Mouse (Mus musculus) embryonic facial prominence, embryonic 13.5 days (tissue): ENCODE data around the gene Mtus2. TPM values are rescaled to one million over a fixed set of nuclear protein-coding genes. Genes with fewer than 3 reads are reported as not detected.

Experiments
- ATAC-seq: fragments of 200-750 bp; cut with Nextera tagmentation; 2 replicates; pipeline ENCODE4 v1.8.0; 2017; ENCODE audit warnings: low read depth; ENCODE audit not compliant: insufficient number of reproducible peaks, insufficient read depth, low FRiP score, low TSS enrichment
- H3K27ac ChIP-seq: fragments of 300-500 bp; sonication (generic); 2 replicates; pipeline ENCODE4 v1.5.1; 2015; ENCODE audit warnings: moderate library complexity, mild to moderate bottlenecking, inconsistent platforms
- H3K27me3 ChIP-seq: fragments of 300-500 bp; sonication (generic); 2 replicates; pipeline ENCODE4 v1.6.1; 2015; ENCODE audit warnings: mild to moderate bottlenecking, inconsistent platforms
- H3K36me3 ChIP-seq: fragments of 300-500 bp; sonication (generic); 2 replicates; pipeline ENCODE4 v1.6.1; 2015; ENCODE audit warnings: mild to moderate bottlenecking, inconsistent platforms
- H3K4me1 ChIP-seq: fragments of 300-500 bp; sonication (generic); 2 replicates; pipeline ENCODE4 v1.6.1; 2015; ENCODE audit warnings: inconsistent platforms
- H3K4me2 ChIP-seq: fragments of 300-500 bp; sonication (generic); 2 replicates; pipeline ENCODE4 v1.6.1; 2015; ENCODE audit warnings: moderate library complexity, mild to moderate bottlenecking, inconsistent platforms
- H3K4me3 ChIP-seq: fragments of 300-500 bp; sonication (generic); 2 replicates; pipeline ENCODE4 v1.5.1; 2015; ENCODE audit warnings: mild to moderate bottlenecking, inconsistent platforms
- H3K9ac ChIP-seq: fragments of 300-500 bp; sonication (generic); 2 replicates; pipeline ENCODE4 v1.6.1; 2015; ENCODE audit warnings: mild to moderate bottlenecking, inconsistent platforms
- H3K9me3 ChIP-seq: fragments of 300-500 bp; sonication (generic); 2 replicates; pipeline ENCODE4 v1.6.1; 2016; ENCODE audit warnings: inconsistent platforms
- WGBS: fragments of 180-500 bp; shearing (Covaris S2); methylation state at CpG from one replicate; pipeline ENCODE4 v1.1.7; 2015; ENCODE audit warnings: mixed read lengths; 5-methylcytosine and 5-hydroxymethylcytosine counted together
- polyA plus RNA-seq: library from polyadenylated mRNA; unstranded; fragments of >200 nt; fragmentation: Nextera tagmentation; extraction: Ambion mirVana; gene quantifications from 2 replicates; pipeline ENCODE4 v1.2.1, GENCODE M21; 2015

Gene Mtus2
- polyA plus RNA-seq, 1 experiment from 2014 or later = 8.1 TPM

GRCm38 (mm10) chr5:148266841-148267240 is 309.7 kb downstream of the Mtus2 start:
- Histone ChIP-seq H3K27me3 (peaks cover 31% of the 10 kb centered on the region), H3K27ac (no peak overlapping the region), H3K36me3 (no peaks in the 10 kb centered on the region), H3K4me1 (peaks cover 7% of the 10 kb centered on the region), H3K9me3 (0 out of 2 replicates have a peak, but pooled peaks cover 3% of the 10 kb centered on the region), H3K4me2 (no peak overlapping the region), H3K4me3 (no peak overlapping the region), H3K9ac (no peak overlapping the region)
- ATAC-seq = no peak
- 56% methylated on average over 2 of the region's 2 CpGs for WGBS

GRCm38 (mm10) chr5:148267446-148267845 is 310.3 kb downstream of the Mtus2 start:
- WGBS = 64% methylated on average over 4 of the region's 4 CpGs
- H3K4me1 ChIP-seq = peaks cover 7% of the 10 kb centered on the region

GRCm38 (mm10) chr5:148272065-148272464 is 314.9 kb downstream of the Mtus2 start:
- no peak overlapping the region for H3K9ac ChIP-seq
- no peak overlapping the region for H3K4me2 ChIP-seq
- 0 out of 2 replicates have a peak, but pooled peaks cover 4% of the 10 kb centered on the region for H3K27me3 ChIP-seq
- WGBS = 70% methylated on average over 6 of the region's 6 CpGs
- H3K36me3 ChIP-seq = no peaks in the 10 kb centered on the region
- H3K4me1 ChIP-seq = no peaks in the 10 kb centered on the region
- no peak overlapping the region for H3K27ac ChIP-seq
- no peak for ATAC-seq
- no peak overlapping the region for H3K4me3 ChIP-seq
- 0 out of 2 replicates have a peak, but pooled peaks cover 3% of the 10 kb centered on the region for H3K9me3 ChIP-seq

More at GRCm38 (mm10) chr5:148267446-148267845, 310.3 kb downstream of the Mtus2 start:
- H3K27me3 ChIP-seq = peaks cover 31% of the 10 kb centered on the region
- H3K4me3 ChIP-seq = no peak overlapping the region
- no peak overlapping the region for H3K9ac ChIP-seq
- ATAC-seq = no peak
- no peak overlapping the region for H3K4me2 ChIP-seq
- 0 out of 2 replicates have a peak, but pooled peaks cover 3% of the 10 kb centered on the region for H3K9me3 ChIP-seq
- no peak overlapping the region for H3K27ac ChIP-seq
- no peaks in the 10 kb centered on the region for H3K36me3 ChIP-seq

- H3K27ac ChIP-seq = no peak overlapping the region
- H3K9ac ChIP-seq = no peak overlapping the region
These were observed 315.7 kb downstream of the Mtus2 start for GRCm38 (mm10) chr5:148272771-148273170.

DNA sequence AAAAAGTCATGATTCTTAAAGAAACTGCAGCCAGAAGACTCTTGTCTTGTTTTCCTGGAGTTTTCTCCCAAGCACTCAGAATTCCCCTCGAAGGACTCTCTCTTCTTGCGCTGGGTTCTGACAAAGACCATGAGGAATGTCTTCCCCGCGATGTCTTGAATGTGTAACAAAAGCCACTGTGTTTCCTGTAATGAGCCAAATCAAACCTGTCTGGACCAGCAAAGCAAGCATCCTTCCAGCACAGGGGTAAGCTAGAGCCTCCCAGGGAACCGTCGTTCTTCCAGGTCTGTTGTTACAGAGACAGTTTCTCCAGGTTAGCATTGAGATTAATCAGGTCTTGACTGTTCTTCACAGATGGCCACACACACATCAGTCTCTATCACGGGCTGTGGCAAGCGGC is 321.1 kb downstream of the Mtus2 start:
- no peak overlapping the region for H3K4me2 ChIP-seq
- peaks cover 2% of the 10 kb centered on the region; the same call in 1 of the 2 replicates for H3K36me3 ChIP-seq
- no peak for ATAC-seq
- H3K9me3 ChIP-seq = no peaks in the 10 kb centered on the region
- whole genome bisulfite sequencing = 65% methylated on average over 8 of the region's 8 CpGs
- H3K27ac ChIP-seq = no peak overlapping the region
- H3K4me3 ChIP-seq = no peak overlapping the region
- no peaks in the 10 kb centered on the region for H3K27me3 ChIP-seq
- no peaks in the 10 kb centered on the region for H3K4me1 ChIP-seq
- no peak overlapping the region for H3K9ac ChIP-seq

More at GRCm38 (mm10) chr5:148272771-148273170, 315.7 kb downstream of the Mtus2 start:
- 86% methylated on average over 6 of the region's 6 CpGs for WGBS
- Histone ChIP-seq H3K4me1 (no peaks in the 10 kb centered on the region), H3K27me3 (no peaks in the 10 kb centered on the region), H3K4me3 (no peak overlapping the region), H3K4me2 (no peak overlapping the region), H3K9me3 (0 out of 2 replicates have a peak, but pooled peaks cover 3% of the 10 kb centered on the region), H3K36me3 (no peaks in the 10 kb centered on the region)
- no peak for ATAC-seq

DNA sequence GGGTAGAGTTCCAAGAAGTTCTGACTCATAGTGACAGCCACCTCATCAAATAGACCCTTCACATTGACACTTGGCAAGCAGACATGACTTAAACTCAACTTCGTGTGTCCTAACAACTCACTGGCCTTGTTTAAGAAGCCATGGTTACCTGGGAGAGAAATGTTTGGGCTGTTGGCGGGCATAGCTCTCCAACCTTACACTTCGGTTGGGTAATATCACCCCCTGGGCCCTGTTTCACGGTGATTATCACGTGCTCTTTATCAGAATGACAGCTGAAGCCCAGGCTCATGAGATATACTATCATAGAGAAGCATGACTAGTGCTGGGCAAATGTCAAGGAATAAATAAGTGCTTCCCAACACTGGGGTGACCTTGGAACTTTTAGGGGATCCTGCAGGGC is 323.2 kb downstream of the Mtus2 start:
- Histone ChIP-seq H3K9ac (no peak overlapping the region), H3K27me3 (no peaks in the 10 kb centered on the region; the same call in 1 of the 2 replicates), H3K36me3 (peaks cover 2% of the 10 kb centered on the region; the same call in 1 of the 2 replicates), H3K4me2 (no peak overlapping the region), H3K9me3 (no peaks in the 10 kb centered on the region), H3K4me1 (no peaks in the 10 kb centered on the region), H3K4me3 (no peak overlapping the region), H3K27ac (no peak overlapping the region)
- no peak for ATAC-seq
- WGBS = 81% methylated on average over 5 of the region's 5 CpGs

- Histone ChIP-seq H3K27me3 (no peaks in the 10 kb centered on the region; the same call in 1 of the 2 replicates), H3K4me2 (no peak overlapping the region), H3K9ac (no peak overlapping the region), H3K27ac (no peak overlapping the region), H3K36me3 (peaks cover 2% of the 10 kb centered on the region; the same call in 1 of the 2 replicates), H3K4me1 (no peaks in the 10 kb centered on the region), H3K9me3 (no peaks in the 10 kb centered on the region), H3K4me3 (no peak overlapping the region)
- WGBS = 84% methylated on average over 6 of the region's 6 CpGs
- no peak for ATAC-seq
These were observed 325.0 kb downstream of the Mtus2 start for GRCm38 (mm10) chr5:148282093-148282492.

- Histone ChIP-seq H3K27ac (no peak overlapping the region), H3K27me3 (no peaks in the 10 kb centered on the region; the same call in 1 of the 2 replicates), H3K9ac (no peak overlapping the region), H3K4me2 (no peak overlapping the region), H3K4me3 (no peak overlapping the region), H3K9me3 (no peaks in the 10 kb centered on the region), H3K4me1 (no peaks in the 10 kb centered on the region), H3K36me3 (peaks cover 2% of the 10 kb centered on the region; the same call in 1 of the 2 replicates)
- no peak for ATAC-seq
- WGBS = 92% methylated on average over 5 of the region's 5 CpGs
These were observed 325.5 kb downstream of the Mtus2 start for GRCm38 (mm10) chr5:148282631-148283030.

- Histone ChIP-seq H3K4me1 (no peaks in the 10 kb centered on the region), H3K36me3 (peaks cover 2% of the 10 kb centered on the region; the same call in 1 of the 2 replicates), H3K9me3 (no peaks in the 10 kb centered on the region), H3K27me3 (no peaks in the 10 kb centered on the region; the same call in 1 of the 2 replicates), H3K4me2 (no peak overlapping the region), H3K27ac (no peak overlapping the region), H3K9ac (no peak overlapping the region), H3K4me3 (no peak overlapping the region)
- WGBS = 78% methylated on average over 2 of the region's 2 CpGs
- no peak for ATAC-seq
These were observed 326.1 kb downstream of the Mtus2 start for GRCm38 (mm10) chr5:148283177-148283576.

DNA sequence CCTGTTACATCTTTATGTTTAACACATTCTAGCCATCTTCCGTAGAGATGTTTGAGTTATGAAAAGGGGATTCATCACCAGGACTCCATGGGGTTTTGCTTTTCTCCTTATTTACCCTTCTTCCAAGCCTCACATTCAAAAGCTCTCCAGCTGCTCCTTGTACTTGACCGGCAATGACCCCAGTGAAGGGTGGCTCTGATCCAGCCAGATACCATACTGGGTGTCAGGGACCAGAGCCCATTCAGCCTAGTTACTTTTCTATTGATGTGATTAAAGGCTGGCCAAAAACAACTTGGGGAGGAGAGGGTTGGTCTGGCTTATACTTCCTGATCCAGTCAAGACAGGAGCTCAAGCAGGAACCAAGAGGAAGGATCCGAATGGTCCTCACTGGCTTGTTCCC is 326.5 kb downstream of the Mtus2 start:
- Histone ChIP-seq H3K9me3 (no peaks in the 10 kb centered on the region), H3K27me3 (no peaks in the 10 kb centered on the region; the same call in 1 of the 2 replicates), H3K4me3 (no peak overlapping the region), H3K27ac (no peak overlapping the region), H3K9ac (no peak overlapping the region), H3K36me3 (no peaks in the 10 kb centered on the region), H3K4me1 (no peaks in the 10 kb centered on the region), H3K4me2 (no peak overlapping the region)
- WGBS = 89% methylated on average over 3 of the region's 3 CpGs
- ATAC-seq = no peak

DNA sequence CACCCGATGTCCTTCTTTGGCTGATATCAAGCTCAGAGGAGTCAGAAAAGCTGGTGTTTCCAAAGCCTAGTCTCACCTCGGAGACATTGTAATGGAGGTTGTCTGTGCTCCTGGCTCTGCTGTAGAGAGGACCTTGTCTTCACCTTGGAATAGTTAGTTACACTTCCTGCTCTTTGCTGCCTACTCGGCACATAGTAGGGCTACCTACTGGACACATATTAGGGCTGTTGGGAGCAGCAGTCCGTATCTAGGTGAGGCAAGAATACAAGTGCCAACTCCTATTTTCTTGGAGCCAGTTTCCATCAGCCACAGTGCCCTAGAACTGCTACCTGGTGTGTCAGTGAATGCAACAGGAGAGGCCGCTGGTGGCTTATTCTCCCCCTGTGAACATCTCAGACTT is 330.4 kb downstream of the Mtus2 start:
- Histone ChIP-seq H3K4me2 (no peak overlapping the region), H3K9ac (no peak overlapping the region), H3K27me3 (no peaks in the 10 kb centered on the region; the same call in 1 of the 2 replicates), H3K27ac (no peak overlapping the region), H3K4me1 (no peaks in the 10 kb centered on the region), H3K36me3 (no peaks in the 10 kb centered on the region), H3K9me3 (peaks cover 5% of the 10 kb centered on the region; the same call in 1 of the 2 replicates), H3K4me3 (no peak overlapping the region)
- no peak for ATAC-seq
- WGBS = 91% methylated on average over 5 of the region's 5 CpGs

GRCm38 (mm10) chr5:148288804-148289203 is 331.7 kb downstream of the Mtus2 start:
- H3K4me3 ChIP-seq = no peak overlapping the region
- H3K4me2 ChIP-seq = no peak overlapping the region
- 76% methylated on average over 18 of the region's 18 CpGs for whole genome bisulfite sequencing
- no peak for ATAC-seq
- H3K9ac ChIP-seq = no peak overlapping the region
- H3K36me3 ChIP-seq = no peaks in the 10 kb centered on the region
- H3K9me3 ChIP-seq = peaks cover 5% of the 10 kb centered on the region; the same call in 1 of the 2 replicates
- no peaks in the 10 kb centered on the region; the same call in 1 of the 2 replicates for H3K27me3 ChIP-seq
- H3K27ac ChIP-seq = no peak overlapping the region
- no peaks in the 10 kb centered on the region for H3K4me1 ChIP-seq
